Mouse (Mus musculus) thymus, adult 2 months (tissue): ENCODE data around the gene Bsn. TPM values are rescaled to one million over a fixed set of nuclear protein-coding genes. Genes with fewer than 3 reads are reported as not detected.

Experiments used
- DNase-seq: peaks from one replicate; pipeline ENCODE4 v3.0.0; 2021
- H3K27ac ChIP-seq: fragments of 200-500 bp; 2 replicates; pipeline ENCODE4 v1.5.1; 2012; ENCODE audit warnings: low read length, control low read depth; ENCODE audit not compliant: control insufficient read depth, insufficient read depth
- H3K27me3 ChIP-seq: fragments of 200-500 bp; 2 replicates; pipeline ENCODE4 v1.6.1; 2012; ENCODE audit warnings: mild to moderate bottlenecking, low read length, moderate library complexity, mixed read lengths; ENCODE audit not compliant: control insufficient read depth, insufficient read depth
- H3K36me3 ChIP-seq: fragments of 200-500 bp; 2 replicates; pipeline ENCODE4 v1.6.1; 2012; ENCODE audit warnings: mild to moderate bottlenecking, low read length, moderate library complexity; ENCODE audit not compliant: control insufficient read depth, insufficient read depth
- H3K4me1 ChIP-seq: fragments of 200-500 bp; replicated peaks from 2 replicates; pipeline ENCODE4 v1.6.1; 2012; ENCODE audit warnings: low read length; ENCODE audit not compliant: control insufficient read depth, insufficient read depth
- H3K4me3 ChIP-seq: fragments of 200-500 bp; 2 replicates; pipeline ENCODE4 v1.5.1; 2012; ENCODE audit warnings: mild to moderate bottlenecking, low read length, control low read depth, moderate library complexity; ENCODE audit not compliant: control insufficient read depth, insufficient read depth
- CTCF ChIP-seq: fragments of 200-500 bp; IDR thresholded peaks from 2 replicates; pipeline ENCODE4 v1.5.1; 2012; ENCODE audit warnings: mild to moderate bottlenecking, control low read depth, low read length, moderate library complexity, borderline replicate concordance; ENCODE audit not compliant: control insufficient read depth, poor library complexity, insufficient read depth; ENCODE audit errors: extremely low read depth
- POLR2A ChIP-seq: fragments of 200-500 bp; IDR thresholded peaks from 2 replicates; pipeline ENCODE4 v1.6.1; 2012; ENCODE audit warnings: mild to moderate bottlenecking, low read length, control low read depth, moderate library complexity; ENCODE audit not compliant: control insufficient read depth, poor library complexity, insufficient read depth; ENCODE audit errors: extremely low read depth
- WGBS: fragments of 180-500 bp; shearing (Covaris S2); methylation state at CpG from one replicate; pipeline ENCODE4 v1.1.7; 2018; 5-methylcytosine and 5-hydroxymethylcytosine counted together
- polyA plus RNA-seq: library from polyadenylated mRNA; depleted of rRNA; stranded (reverse); fragments of >200 nt; gene quantifications from 2 replicates; pipeline ENCODE4 v1.2.3, GENCODE M21; 2012

Gene Bsn
- polyA plus RNA-seq, 1 experiment = 2.6 TPM

- no peaks in the 10 kb centered on the region for H3K36me3 ChIP-seq
- no peaks in the 10 kb centered on the region for H3K27me3 ChIP-seq
- DNase-seq = no peak
- peaks cover 7% of the 10 kb centered on the region for H3K4me1 ChIP-seq
- TF ChIP-seq CTCF = no peak
- TF ChIP-seq POLR2A = no peak
- H3K27ac ChIP-seq = no peak overlapping the region
- no peak overlapping the region for H3K4me3 ChIP-seq
- 79% methylated on average over 1 of the region's 1 CpGs for WGBS
These were observed 56.7 kb downstream of the Bsn start for GRCm38 (mm10) chr9:108133478-108133877.

- Histone ChIP-seq H3K4me1 (peaks cover 5% of the 10 kb centered on the region), H3K36me3 (no peaks in the 10 kb centered on the region), H3K4me3 (no peak overlapping the region), H3K27me3 (no peaks in the 10 kb centered on the region), H3K27ac (no peak overlapping the region)
- 87% methylated on average over 3 of the region's 3 CpGs for WGBS
- no peak for DNase-seq
- TF ChIP-seq POLR2A = no peak
- no peak for TF ChIP-seq CTCF
These were observed 57.8 kb downstream of the Bsn start for GRCm38 (mm10) chr9:108132373-108132772.

- Histone ChIP-seq H3K27ac (no peak overlapping the region), H3K4me3 (no peak overlapping the region), H3K27me3 (no peaks in the 10 kb centered on the region), H3K4me1 (no peaks in the 10 kb centered on the region), H3K36me3 (no peaks in the 10 kb centered on the region)
- WGBS = 93% methylated on average over 5 of the region's 5 CpGs
- no peak for DNase-seq
- TF ChIP-seq POLR2A (no peak), CTCF (no peak)
These were observed 58.7 kb downstream of the Bsn start for GRCm38 (mm10) chr9:108131502-108131901.

GRCm38 (mm10) chr9:108129042-108129948 is 60.9 kb downstream of the Bsn start:
- 70% methylated on average over 13 of the region's 13 CpGs for WGBS
- Histone ChIP-seq H3K27ac (no peak overlapping the region), H3K4me1 (no peaks in the 10 kb centered on the region), H3K4me3 (no peak overlapping the region), H3K36me3 (no peaks in the 10 kb centered on the region), H3K27me3 (no peaks in the 10 kb centered on the region)
- no peak for DNase-seq
- TF ChIP-seq CTCF (no peak), POLR2A (no peak)

- TF ChIP-seq POLR2A (no peak), CTCF (no peak)
- DNase-seq = no peak
- WGBS = 95% methylated on average over 11 of the region's 11 CpGs
- H3K27ac ChIP-seq = no peak overlapping the region
- H3K36me3 ChIP-seq = no peaks in the 10 kb centered on the region
- H3K4me1 ChIP-seq = no peaks in the 10 kb centered on the region
- no peaks in the 10 kb centered on the region for H3K27me3 ChIP-seq
- H3K4me3 ChIP-seq = no peak overlapping the region
These were observed 61.9 kb downstream of the Bsn start for GRCm38 (mm10) chr9:108128248-108128647.

GRCm38 (mm10) chr9:108126436-108127180 is 63.6 kb downstream of the Bsn start:
- Histone ChIP-seq H3K4me3 (no peak overlapping the region), H3K36me3 (no peaks in the 10 kb centered on the region), H3K27me3 (no peaks in the 10 kb centered on the region), H3K4me1 (no peaks in the 10 kb centered on the region), H3K27ac (no peak overlapping the region)
- TF ChIP-seq CTCF (no peak), POLR2A (no peak)
- WGBS = 93% methylated on average over 17 of the region's 17 CpGs
- DNase-seq = no peak

- TF ChIP-seq CTCF (no peak), POLR2A (no peak)
- no peaks in the 10 kb centered on the region for H3K36me3 ChIP-seq
- H3K4me1 ChIP-seq = no peaks in the 10 kb centered on the region
- no peak overlapping the region for H3K4me3 ChIP-seq
- WGBS = 95% methylated on average over 8 of the region's 8 CpGs
- no peaks in the 10 kb centered on the region for H3K27me3 ChIP-seq
- H3K27ac ChIP-seq = no peak overlapping the region
- DNase-seq = no peak
These were observed 64.5 kb downstream of the Bsn start for GRCm38 (mm10) chr9:108125731-108126130.
